Mouse (Mus musculus) CD4-positive, CD25-positive, alpha-beta regulatory T cell, adult 4 months (primary cell): ENCODE data around the gene Tcte1. TPM values are rescaled to one million over a fixed set of nuclear protein-coding genes. Genes with fewer than 3 reads are reported as not detected.

Experiments used
- ATAC-seq: one replicate; pipeline ENCODE4 v1.8.0; 2017
- polyA plus RNA-seq, 2 experiments: library from polyadenylated mRNA; unstranded; fragments of 100-300 nt; shearing (Covaris generic); gene quantifications; one replicate each; pipeline ENCODE4 v1.2.1; 2017

Tcte1 gene
- polyA plus RNA-seq, 2 experiments from 2014 or later = not detected

DNA sequence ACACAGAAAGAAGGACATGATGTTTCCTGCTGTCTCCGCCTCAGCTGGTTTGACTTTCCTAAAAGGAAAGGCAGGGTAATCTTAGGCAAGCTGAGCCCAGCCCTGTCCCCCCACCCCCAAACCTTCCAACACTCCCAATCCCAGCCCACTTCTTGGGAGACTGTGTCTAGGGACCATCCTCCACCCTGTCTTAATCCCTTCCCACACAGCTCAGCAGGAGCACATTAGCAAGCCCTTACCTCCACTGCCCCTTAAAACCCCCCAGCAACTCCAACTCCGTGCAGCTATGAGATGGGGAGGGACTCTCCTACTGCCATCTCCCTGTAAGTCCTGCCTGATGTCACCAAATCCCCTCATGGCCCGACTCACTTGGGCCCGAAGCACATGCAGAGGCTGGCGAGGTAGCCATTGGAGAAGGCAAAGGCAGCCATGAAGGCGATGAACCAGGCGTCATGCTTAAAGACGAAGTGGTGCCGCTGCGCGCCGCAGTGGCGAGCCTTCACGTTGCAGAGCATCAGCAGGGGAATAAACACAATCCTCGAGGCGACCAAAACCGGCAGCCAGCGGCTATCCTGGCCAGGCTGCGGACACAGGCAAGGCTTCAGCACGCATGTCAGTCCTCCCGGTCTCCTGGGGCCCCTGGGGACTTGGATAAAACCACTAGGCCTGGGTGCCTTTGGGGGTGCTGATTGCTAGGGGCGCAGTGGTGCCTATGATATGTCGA lies 62.7 kb downstream of the Tcte1 start:
- no peak for ATAC-seq

DNA sequence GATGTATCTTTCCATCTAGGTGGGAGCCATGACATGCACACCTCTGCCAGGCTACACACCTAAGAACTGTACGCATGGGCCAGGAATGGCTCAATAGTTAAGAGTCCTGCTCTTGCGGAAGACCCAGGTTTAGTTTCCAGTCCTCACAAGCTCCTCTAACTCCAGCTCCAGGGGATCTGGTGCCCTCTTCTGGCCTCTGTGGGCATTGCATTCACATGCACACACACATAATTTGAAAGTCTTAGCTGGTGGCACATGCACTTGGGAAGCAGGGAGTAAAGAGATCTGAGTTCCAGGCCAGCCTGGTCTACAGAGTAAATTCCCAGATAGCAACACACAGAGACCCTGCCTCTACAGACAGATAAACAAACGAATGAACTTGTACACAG lies 63.2 kb downstream of the Tcte1 start:
- no peak for ATAC-seq

GRCm38 (mm10) chr17:45588370-45588769 lies 65.1 kb downstream of the Tcte1 start:
- no peak for ATAC-seq

GRCm38 (mm10) chr17:45589236-45589635 lies 66.0 kb downstream of the Tcte1 start:
- ATAC-seq = no peak

DNA sequence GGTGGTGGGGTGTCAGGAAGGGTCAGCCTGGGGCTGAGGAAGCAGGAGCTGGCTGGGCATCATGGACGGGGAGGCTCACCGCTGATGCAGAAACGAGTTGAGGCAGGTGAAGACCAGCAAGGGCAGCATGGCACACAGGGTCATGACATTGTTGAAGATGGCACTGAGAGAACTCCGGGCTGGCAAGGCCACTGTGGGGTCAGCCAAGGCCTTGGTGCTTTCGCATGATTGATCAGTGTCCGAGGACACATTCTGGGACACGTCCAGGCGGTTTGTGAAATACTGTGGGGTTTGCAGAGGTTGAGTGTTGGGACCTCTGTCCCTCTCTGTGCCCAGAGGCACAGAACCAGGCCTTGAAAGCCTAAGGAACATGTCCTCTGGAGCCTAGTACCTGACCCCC lies 66.6 kb downstream of the Tcte1 start:
- ATAC-seq = no peak

- ATAC-seq = no peak
Observed at GRCm38 (mm10) chr17:45590410-45590809, 67.2 kb downstream of the Tcte1 start.

- ATAC-seq = no peak
Observed at GRCm38 (mm10) chr17:45591701-45592605, 68.7 kb downstream of the Tcte1 start.

Other genes starting within 250 kb of the Tcte1 start
- 10 to 100 TPM; 70.2 to 74.2 TPM for gene Cdc5l, start 89.7 kb upstream of the Tcte1 start, polyA plus RNA-seq
- gene Spats1, start 48.0 kb upstream of the Tcte1 start, polyA plus RNA-seq = 1 to 10 TPM; 1.1 TPM
- gene Aars2, start 16.6 kb upstream of the Tcte1 start, polyA plus RNA-seq = 1 to 10 TPM; 2.4 to 5.1 TPM
- gene Tmem151b, start 26.2 kb downstream of the Tcte1 start, polyA plus RNA-seq = under 1 TPM; 0.15 to 0.35 TPM
- 10 to 100 TPM; 33.1 to 48.1 TPM for gene Nfkbie, start 32.3 kb downstream of the Tcte1 start, polyA plus RNA-seq
- gene Slc35b2, start 40.4 kb downstream of the Tcte1 start, polyA plus RNA-seq = 10 to 100 TPM; 27.6 to 39.0 TPM
- 1,000 to 10,000 TPM; 1,172 to 1,222 TPM for gene Hsp90ab1, start 49.8 kb downstream of the Tcte1 start, polyA plus RNA-seq
- 100 to 1,000 TPM in 1 of 2 experiments, 10 to 100 TPM in 1; 88.0 to 154 TPM for gene Slc29a1, start 76.2 kb downstream of the Tcte1 start, polyA plus RNA-seq
- gene Mymx, start 78.7 kb downstream of the Tcte1 start, polyA plus RNA-seq = not detected
- 1 to 10 TPM; 1.9 to 2.4 TPM for gene Capn11, start 135.9 kb downstream of the Tcte1 start, polyA plus RNA-seq
- 10 to 100 TPM; 91.5 to 92.9 TPM for gene Mrpl14, start 162.9 kb downstream of the Tcte1 start, polyA plus RNA-seq
- gene Tmem63b, start 163.5 kb downstream of the Tcte1 start, polyA plus RNA-seq = 1 to 10 TPM; 3.8 to 4.8 TPM
- gene 1600014C23Rik, start 210.4 kb downstream of the Tcte1 start, polyA plus RNA-seq = not detected